Mouse (Mus musculus) cortical plate, adult 2 months (tissue): Measurements from ENCODE around the gene Crocc.

Experiments
- CTCF ChIP-seq: fragments of 200-500 bp; IDR thresholded peaks from 2 replicates; pipeline ENCODE4 v1.5.1; 2011; ENCODE audit warnings: mild to moderate bottlenecking, control low read depth, low read length; ENCODE audit not compliant: insufficient read depth; ENCODE audit errors: extremely low read depth
- POLR2A ChIP-seq: fragments of 200-500 bp; IDR thresholded peaks from 2 replicates; pipeline ENCODE4 v1.6.1; 2011; ENCODE audit warnings: mild to moderate bottlenecking, low read length, control low read depth; ENCODE audit not compliant: insufficient read depth; ENCODE audit errors: extremely low read depth

DNA sequence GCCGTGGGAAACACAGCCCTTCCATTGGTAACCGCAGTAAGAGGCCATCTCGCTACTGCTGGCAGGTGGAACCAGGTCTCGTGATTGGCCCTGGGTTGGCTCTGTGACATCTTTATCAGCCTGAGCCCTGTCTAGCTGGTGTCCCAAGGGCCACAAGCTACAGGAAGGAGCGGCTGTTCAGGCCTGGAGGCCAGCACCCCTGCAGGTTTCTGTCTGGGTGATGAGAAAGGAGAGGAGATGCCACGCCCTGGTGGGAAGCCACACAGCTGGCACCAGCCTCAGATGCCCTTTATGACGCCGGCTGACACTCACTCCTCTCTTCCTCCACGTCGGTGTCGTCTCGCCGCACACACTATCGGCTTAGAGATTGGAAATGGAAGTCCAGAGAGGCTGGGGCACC is 70.9 kb downstream of the Crocc start:
- TF ChIP-seq CTCF, result no peak
- TF ChIP-seq POLR2A, result no peak
